Mouse (Mus musculus) G1E (cell line): ENCODE measurements around the gene Atmin.

Experiments used
- CTCF ChIP-seq: IDR thresholded peaks from 2 replicates; pipeline ENCODE4 v1.5.1; 2012; ENCODE audit warnings: low read depth, low read length, inconsistent platforms, mixed read lengths
- GATA1 ChIP-seq: IDR thresholded peaks from 2 replicates; pipeline ENCODE4 v1.6.1; 2012; ENCODE audit warnings: borderline replicate concordance, low read length, inconsistent platforms, mixed read lengths
- POLR2AphosphoS5 ChIP-seq: IDR thresholded peaks from 2 replicates; pipeline ENCODE4 v1.6.1; 2012; ENCODE audit warnings: low read depth, low read length, inconsistent platforms; ENCODE audit not compliant: insufficient replicate concordance
- TAL1 ChIP-seq: conservative IDR thresholded peaks from 2 replicates; pipeline ENCODE4 v1.6.1; 2012; ENCODE audit warnings: low read depth, low read length, inconsistent platforms, mixed read lengths

- TF ChIP-seq CTCF, result no peak
- no peak for TF ChIP-seq TAL1
- TF ChIP-seq GATA1, result no peak
- no peak for TF ChIP-seq POLR2AphosphoS5
These were observed 7.7 kb upstream of the Atmin start for GRCm38 (mm10) chr8:116935506-116935905.
